ENCODE assay signal across 15 mouse cellular contexts in the genomic region with DNA sequence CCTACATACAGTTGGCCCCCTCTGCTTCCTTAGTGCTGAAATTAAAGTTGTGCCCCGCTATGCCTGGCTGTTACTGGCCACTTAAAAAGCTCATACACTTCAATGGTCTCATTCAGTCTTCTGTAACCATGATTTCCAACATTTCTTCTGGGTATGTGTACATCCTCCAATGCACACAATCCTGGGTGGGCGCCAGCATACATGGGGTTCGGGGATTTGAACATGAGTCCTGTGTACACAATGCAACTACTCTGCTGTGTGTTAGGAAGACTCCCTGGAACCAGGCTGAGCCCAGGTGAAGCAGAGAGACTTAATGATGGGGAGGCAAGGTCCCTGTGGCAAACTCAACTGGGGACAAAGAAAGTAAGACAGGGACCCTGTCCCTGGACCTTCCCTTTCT. TPM values are rescaled to one million over a fixed set of nuclear protein-coding genes. Genes with fewer than 3 reads are reported as not detected.
DNase-seq lines count a peak whose midpoint lies in the region; ATAC-seq and TF ChIP-seq lines count a peak whose summit lies in the region.
"Had no signal": no experiment of that assay in that cellular context is flagged by ENCODE, and none has a peak within 500 bp of the region (broad histone marks: within the 10 kb centered on the region; RNA-seq: fewer than 3 reads in every experiment).

No protein-coding gene starts in this region.

- H3K4me1 ChIP-seq in forebrain, embryonic 10.5 days: peaks cover 30% of the 10 kb centered on the region
- H3K4me1 ChIP-seq in forebrain, embryonic 16.5 days (replicated peaks; ENCODE audit: control insufficient read depth, insufficient read depth, low read length): peaks cover 14% of the 10 kb centered on the region
- H3K4me1 ChIP-seq in lung, embryonic 14.5 days (ENCODE audit: insufficient read depth): peaks cover 7% of the 10 kb centered on the region; the same call in 1 of the 2 replicates
- peaks cover 5% of the 10 kb centered on the region for H3K4me1 ChIP-seq in ES-Bruce4 (ENCODE audit: control insufficient read depth, insufficient read depth, low read length)

- no peaks in the 10 kb centered on the region for H3K27me3 ChIP-seq in forebrain, embryonic 10.5 days (ENCODE audit: poor library complexity, severe bottlenecking)
- no peaks in the 10 kb centered on the region for H3K27me3 ChIP-seq in forebrain, embryonic 16.5 days (replicated peaks; ENCODE audit: control insufficient read depth, insufficient read depth, low read length)
- H3K27me3 ChIP-seq in lung, embryonic 14.5 days (ENCODE audit: insufficient read depth, low read length): no peaks in the 10 kb centered on the region
- H3K27me3 ChIP-seq in ES-Bruce4 (ENCODE audit: control insufficient read depth, insufficient read depth, low read length, poor library complexity, severe bottlenecking): no peaks in the 10 kb centered on the region

- ATAC-seq in forebrain, embryonic 16.5 days: no peak
- ATAC-seq in lung, embryonic 14.5 days (ENCODE audit: insufficient read depth): no peak
- ATAC-seq: forebrain, embryonic 13.5 days; hindbrain, embryonic 16.5 days; inflammation-experienced regulatory T-cells, adult 6 months had no signal

- H3K27ac ChIP-seq in forebrain, embryonic 10.5 days: 0 out of 2 replicates have a peak overlapping the region, but pooled peaks have one; percentile 35
- H3K27ac ChIP-seq in forebrain, embryonic 16.5 days (ENCODE audit: low read length): no peak overlapping the region
- no peak overlapping the region for H3K27ac ChIP-seq in lung, embryonic 14.5 days (ENCODE audit: low read depth)
- peak overlapping the region; percentile 99 for H3K27ac ChIP-seq in ES-Bruce4 (ENCODE audit: insufficient read depth, low read length)
- H3K27ac ChIP-seq: embryonic facial prominence, embryonic 13.5 days; gastrocnemius, adult 2 months had no signal

- 58% methylated on average over 3 of the region's 3 CpGs for WGBS in forebrain, embryonic 10.5 days
- 52% methylated on average over 3 of the region's 3 CpGs for WGBS in forebrain, embryonic 16.5 days
- WGBS in lung, embryonic 14.5 days: 59% methylated on average over 3 of the region's 3 CpGs

- H3K36me3 ChIP-seq in forebrain, embryonic 10.5 days (replicated peaks): no peaks in the 10 kb centered on the region
- no peaks in the 10 kb centered on the region for H3K36me3 ChIP-seq in forebrain, embryonic 16.5 days (ENCODE audit: control insufficient read depth, insufficient read depth)
- no peaks in the 10 kb centered on the region for H3K36me3 ChIP-seq in lung, embryonic 14.5 days (ENCODE audit: insufficient read depth)
- no peaks in the 10 kb centered on the region for H3K36me3 ChIP-seq in ES-Bruce4 (ENCODE audit: control insufficient read depth, insufficient read depth, low read length, poor library complexity, severe bottlenecking)
- H3K36me3 ChIP-seq: embryonic facial prominence, embryonic 13.5 days; heart, embryonic 12.5 days had no signal

- no peaks in the 10 kb centered on the region for H3K9me3 ChIP-seq in forebrain, embryonic 10.5 days
- no peaks in the 10 kb centered on the region for H3K9me3 ChIP-seq in forebrain, embryonic 16.5 days (ENCODE audit: control insufficient read depth, low read length)
- no peaks in the 10 kb centered on the region for H3K9me3 ChIP-seq in lung, embryonic 14.5 days (ENCODE audit: low read depth, low read length)
- H3K9me3 ChIP-seq in ES-Bruce4 (replicated peaks; ENCODE audit: control insufficient read depth, insufficient read depth, low read length, poor library complexity, severe bottlenecking): no peaks in the 10 kb centered on the region
- H3K9me3 ChIP-seq: embryonic facial prominence, embryonic 13.5 days; heart, embryonic 12.5 days had no signal

- H3K4me2 ChIP-seq in forebrain, embryonic 16.5 days (ENCODE audit: low read length): no peak overlapping the region
- H3K4me2 ChIP-seq in lung, embryonic 14.5 days: no peak overlapping the region

- H3K4me3 ChIP-seq in forebrain, embryonic 10.5 days: no peak overlapping the region; the same call in 1 of the 2 replicates
- H3K4me3 ChIP-seq in forebrain, embryonic 16.5 days (replicated peaks; ENCODE audit: low read length): no peak overlapping the region
- 0 out of 2 replicates have a peak overlapping the region, but pooled peaks have one; percentile 55 for H3K4me3 ChIP-seq in lung, embryonic 14.5 days (ENCODE audit: low read depth, low read length)
- H3K4me3 ChIP-seq in ES-Bruce4 (ENCODE audit: low read depth, low read length): peak overlapping the region; percentile 3; the same call in 1 of the 2 replicates
- H3K4me3 ChIP-seq: gastrocnemius, adult 2 months had no signal

- TF ChIP-seq EP300 in ES-Bruce4 (IDR thresholded peaks at IDR 0.05; ENCODE audit: insufficient read depth, low read depth, low read length): no peak

- H3K9ac ChIP-seq in forebrain, embryonic 16.5 days (replicated peaks; ENCODE audit: low read depth, low read length): no peak overlapping the region
- H3K9ac ChIP-seq in lung, embryonic 14.5 days: no peak overlapping the region
- 0 out of 2 replicates have a peak overlapping the region, but pooled peaks have one; percentile 23 for H3K9ac ChIP-seq in ES-Bruce4 (ENCODE audit: low read depth, poor library complexity, severe bottlenecking)
- H3K9ac ChIP-seq: heart, embryonic 12.5 days had no signal

- no peak for DNase-seq in forebrain, embryonic 10.5 days (ENCODE audit: extremely low spot score, low spot score)
- DNase-seq in lung, embryonic 14.5 days: no peak
- no peak for DNase-seq in lung, adult 18-20 months
- no peak for DNase-seq in urinary bladder, postnatal 36 days (ENCODE audit: low spot score in 2 of 2)
- DNase-seq: adrenal gland, postnatal 10 days; cerebellum, adult 18-20 months; gastrocnemius, adult 2 months; gastrocnemius, postnatal 25 days had no signal

- TF ChIP-seq POLR2A in ES-Bruce4 (IDR thresholded peaks at IDR 0.05; ENCODE audit: insufficient read depth, low read length): no peak

- TF ChIP-seq CTCF in lung, embryonic 14.5 days (IDR thresholded peaks at IDR 0.05; ENCODE audit: low read depth): no peak
- no peak for TF ChIP-seq CTCF in ES-Bruce4 (IDR thresholded peaks at IDR 0.05; ENCODE audit: low read depth, low read length)

RNA-seq across cellular contexts. Expression of a gene that starts 8.1 kb away (rescaled TPM):
- polyA plus RNA-seq in forebrain, embryonic 10.5 days (2016; fragmentation: Nextera tagmentation; extraction: Ambion mirVana): 3.2 and 4.1 TPM in 2 replicates
- 27.2 and 37.2 TPM in 2 replicates for polyA plus RNA-seq in forebrain, embryonic 16.5 days (2015; fragmentation: Nextera tagmentation; extraction: Ambion mirVana)
- polyA plus RNA-seq in lung, embryonic 14.5 days (2014; fragmentation: Nextera tagmentation; extraction: Ambion mirVana): 2.0 and 2.9 TPM in 2 replicates
- 1.8 and 1.9 TPM in 2 replicates for polyA plus RNA-seq in ES-Bruce4 (2011; ENCODE audit: insufficient read depth, insufficient read length, low read depth, missing spikeins)
- polyA plus RNA-seq: inflammation-experienced regulatory T-cells, adult 6 months had no signal

RNA-seq across cellular contexts. Expression of a gene that starts 9.8 kb away (rescaled TPM):
- 1.6 and 2.1 TPM in 2 replicates for polyA plus RNA-seq in forebrain, embryonic 10.5 days (2016; fragmentation: Nextera tagmentation; extraction: Ambion mirVana)
- polyA plus RNA-seq in forebrain, embryonic 16.5 days (2015; fragmentation: Nextera tagmentation; extraction: Ambion mirVana): 0.86 and 2.3 TPM in 2 replicates
- 0.71 and 1.2 TPM in 2 replicates for polyA plus RNA-seq in lung, embryonic 14.5 days (2014; fragmentation: Nextera tagmentation; extraction: Ambion mirVana)
- 7.7 and 8.3 TPM in 2 replicates for polyA plus RNA-seq in ES-Bruce4 (2011; ENCODE audit: insufficient read depth, insufficient read length, low read depth, missing spikeins)
- polyA plus RNA-seq: inflammation-experienced regulatory T-cells, adult 6 months had no signal

RNA-seq across cellular contexts. Expression of a gene that starts 53.0 kb away (rescaled TPM):
- polyA plus RNA-seq in forebrain, embryonic 10.5 days (2016; fragmentation: Nextera tagmentation; extraction: Ambion mirVana): 1.8 and 2.1 TPM in 2 replicates
- 10.6 and 12.6 TPM in 2 replicates for polyA plus RNA-seq in forebrain, embryonic 16.5 days (2015; fragmentation: Nextera tagmentation; extraction: Ambion mirVana)
- polyA plus RNA-seq in lung, embryonic 14.5 days (2014; fragmentation: Nextera tagmentation; extraction: Ambion mirVana): 1.5 TPM in 2 replicates
- not detected in 2 replicates for polyA plus RNA-seq in ES-Bruce4 (2011; ENCODE audit: insufficient read depth, insufficient read length, low read depth, missing spikeins)
- polyA plus RNA-seq: inflammation-experienced regulatory T-cells, adult 6 months had no signal

Comparison
In these comparisons a context has a peak if more than half of its experiments do, and no peak if none do; other contexts are left out.
1. H3K27ac ChIP-seq: peak in forebrain, embryonic 10.5 days (single experiment) and ES-Bruce4 (single experiment); none in forebrain, embryonic 16.5 days (single experiment) and lung, embryonic 14.5 days (single experiment).
2. H3K4me3 ChIP-seq: peak in lung, embryonic 14.5 days (single experiment) and ES-Bruce4 (single experiment); none in forebrain, embryonic 10.5 days (single experiment) and forebrain, embryonic 16.5 days (single experiment).